Mouse (Mus musculus) thymus, postnatal 10 days (tissue): ENCODE measurements around the gene Trim2.
A peak's percentile ranks its signal among the peaks of the same experiment; 100 is the strongest.

Source experiments
- DNase-seq, 2 experiments: peaks; one replicate each; pipeline ENCODE4 v3.0.0; 2021; ENCODE audit warnings: low spot score in 2 of 2

Gene Trim2

DNA sequence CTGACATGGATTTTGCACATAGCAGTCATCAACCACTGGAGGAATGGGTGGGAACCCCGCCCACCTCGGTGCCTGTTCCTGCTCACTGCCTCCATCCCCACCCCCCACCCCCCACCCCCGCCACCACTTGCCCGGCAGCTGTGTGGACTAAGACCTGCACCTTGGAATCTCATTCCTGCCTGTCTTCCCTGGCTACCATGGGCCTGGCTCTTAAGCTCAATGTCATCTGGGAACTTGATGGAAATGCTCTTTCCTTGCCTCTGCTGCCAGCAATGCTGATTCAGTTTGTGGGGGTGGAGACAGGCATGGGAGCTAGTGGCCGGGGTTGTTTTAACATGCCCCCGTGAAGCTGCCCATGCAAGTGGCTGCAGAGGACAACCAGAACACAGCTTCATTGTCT is 17.3 kb upstream of the Trim2 start:
- no peak for DNase-seq

DNA sequence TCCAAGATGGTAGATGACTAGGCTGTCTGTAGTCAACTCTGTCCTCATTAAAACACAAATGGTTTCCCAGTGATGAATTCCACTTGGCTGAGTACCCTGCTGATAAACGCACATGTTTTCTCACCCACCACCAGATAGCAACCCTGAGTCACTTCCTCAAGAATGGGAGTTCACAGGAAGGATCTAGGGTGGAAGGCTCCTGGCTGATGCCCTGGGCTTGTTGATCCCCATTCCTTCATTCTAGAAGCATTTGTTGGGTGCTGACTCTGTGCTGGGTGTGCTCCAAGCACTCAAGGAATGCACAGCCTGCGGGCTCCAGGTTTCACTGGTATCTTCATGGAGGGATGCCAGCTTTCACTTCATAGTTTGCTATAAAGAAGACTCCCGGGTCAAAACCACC is 12.8 kb upstream of the Trim2 start:
- DNase-seq: no peak

GRCm38 (mm10) chr3:84318865-84319264 is 12.2 kb upstream of the Trim2 start:
- no peak for DNase-seq

DNA sequence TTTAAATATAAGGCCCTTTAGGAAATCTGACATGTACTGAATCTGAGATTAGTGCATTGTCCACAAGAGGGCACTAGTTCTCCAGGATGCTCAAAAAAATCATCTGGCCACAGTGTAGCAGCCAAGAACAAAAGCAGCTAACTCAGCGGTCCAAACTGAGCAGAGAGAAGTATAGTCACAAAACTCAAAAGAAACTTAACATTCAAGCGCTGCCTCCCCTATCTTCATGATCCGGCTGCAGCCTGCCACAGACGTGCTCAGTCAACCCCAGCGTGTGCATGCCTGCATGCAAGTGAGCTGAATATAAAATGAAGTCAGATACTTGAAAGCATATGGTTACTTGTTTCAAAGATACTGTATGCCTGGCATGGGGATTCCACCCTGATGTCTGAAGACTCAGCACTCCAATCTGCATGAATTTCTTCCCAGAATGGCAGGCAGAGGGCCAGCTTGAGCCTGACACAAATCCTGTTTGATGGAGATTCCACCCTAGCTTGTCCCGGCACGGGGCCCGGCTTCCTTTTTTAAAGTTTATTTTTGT is 8.0 kb upstream of the Trim2 start:
- DNase-seq: peak in 1 of 2 experiments; percentile 61

- no peak for DNase-seq
Measured at GRCm38 (mm10) chr3:84313801-84314541, 7.3 kb upstream of the Trim2 start.

GRCm38 (mm10) chr3:84313003-84313800 is 6.5 kb upstream of the Trim2 start:
- peak in 1 of 2 experiments; percentile 62 for DNase-seq

DNA sequence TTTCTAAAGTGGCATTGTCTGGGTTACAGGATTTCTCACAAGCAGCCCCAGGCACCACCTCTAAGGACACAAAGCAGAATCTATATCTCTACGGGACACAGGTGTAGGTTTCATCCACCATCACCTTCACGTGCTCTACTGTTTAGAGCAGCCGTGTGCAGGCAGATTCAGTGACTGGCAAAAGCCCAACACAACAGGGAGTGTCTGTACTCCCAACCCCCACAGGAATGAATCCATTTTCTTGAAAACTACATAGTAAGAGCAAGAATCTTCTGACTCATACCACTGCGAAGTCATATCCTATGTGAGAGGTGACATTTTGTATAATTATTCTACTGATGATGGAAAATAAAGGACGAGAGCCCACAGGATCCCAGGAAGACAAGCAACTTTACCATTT is 5.6 kb upstream of the Trim2 start:
- DNase-seq: no peak

DNA sequence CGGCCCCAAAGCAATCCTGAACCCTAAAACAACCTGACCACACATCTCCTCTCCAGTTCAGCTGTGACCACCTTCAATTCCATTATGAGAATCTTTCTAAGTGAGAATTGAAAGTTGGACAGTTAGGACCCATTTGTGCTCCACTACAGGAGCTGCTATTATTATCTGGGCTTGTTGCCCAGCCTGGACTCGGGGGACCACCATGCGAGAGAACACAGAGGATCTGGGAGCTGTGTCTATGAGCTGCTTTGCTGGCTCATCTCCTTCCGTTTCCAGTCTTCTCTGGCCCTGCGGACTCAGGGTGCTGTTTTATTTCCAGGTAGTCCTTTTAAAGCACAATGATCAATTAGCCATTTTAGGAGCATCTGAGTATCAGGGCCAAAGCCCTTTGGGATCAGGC is 839 bp upstream of the Trim2 start:
- no peak for DNase-seq

GRCm38 (mm10) chr3:84305722-84306510 is 761 bp downstream of the Trim2 start:
- DNase-seq: no peak

DNA sequence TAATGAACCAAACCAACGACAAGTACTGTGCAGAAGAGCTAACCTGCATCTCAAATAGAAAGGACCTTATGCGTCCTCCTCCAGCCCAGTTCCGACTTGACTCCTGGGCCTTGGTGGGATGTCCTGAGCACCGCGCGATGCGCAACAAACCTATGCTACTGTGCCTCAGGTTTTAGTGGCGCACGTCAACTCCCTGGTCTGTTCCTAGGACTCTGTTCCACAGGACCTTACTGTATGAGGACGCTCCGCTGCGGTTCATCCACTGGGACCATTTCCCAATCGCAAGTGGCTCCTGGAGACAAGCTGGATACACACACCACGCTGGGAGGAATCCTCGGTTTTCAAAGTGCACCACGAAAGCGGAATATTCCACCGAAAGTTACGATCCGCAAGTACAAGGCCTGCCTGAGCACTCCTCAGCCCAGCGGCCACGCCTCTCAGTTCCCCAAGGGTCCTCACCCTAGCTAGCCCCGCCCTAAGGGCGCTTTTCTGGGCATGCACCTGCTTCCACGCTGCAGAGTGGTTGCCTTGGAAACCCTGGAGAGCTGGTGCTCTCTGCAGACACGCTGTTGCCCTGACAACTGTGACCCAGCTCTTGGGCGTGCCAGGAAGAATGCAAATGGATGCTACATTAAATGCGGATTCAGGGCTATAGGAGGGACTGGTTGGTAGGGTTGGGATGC is 1.5 kb downstream of the Trim2 start:
- peak; percentile 74 to 77 for DNase-seq

GRCm38 (mm10) chr3:84304339-84305009 is 2.2 kb downstream of the Trim2 start:
- peak in 1 of 2 experiments; percentile 29 for DNase-seq

DNA sequence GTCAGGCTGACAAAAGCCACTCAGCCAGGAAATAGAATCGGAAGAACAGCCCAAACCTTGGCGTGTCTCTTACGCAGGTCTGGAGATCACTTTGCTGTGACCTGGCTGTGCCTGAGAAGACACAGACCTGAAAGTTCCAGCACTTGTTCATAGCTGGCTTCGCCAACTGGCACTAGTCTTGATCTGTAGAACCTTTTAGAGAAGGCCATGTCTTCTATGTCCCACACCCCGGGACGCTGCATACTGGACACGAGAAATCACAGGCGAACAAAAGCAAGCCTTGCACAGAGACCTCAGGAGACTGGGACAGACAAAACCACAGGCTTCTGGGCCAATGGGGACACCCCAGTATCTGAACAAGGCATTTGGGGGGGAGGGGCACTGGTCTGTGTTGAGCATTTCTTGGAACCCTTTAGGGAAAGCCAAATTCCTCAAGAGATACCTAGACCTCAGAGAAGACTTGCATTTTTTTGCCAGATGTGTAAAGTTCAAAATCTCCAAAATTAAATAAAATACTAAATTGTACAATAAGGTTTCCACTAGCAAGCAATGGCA is 3.2 kb downstream of the Trim2 start:
- DNase-seq: no peak

DNA sequence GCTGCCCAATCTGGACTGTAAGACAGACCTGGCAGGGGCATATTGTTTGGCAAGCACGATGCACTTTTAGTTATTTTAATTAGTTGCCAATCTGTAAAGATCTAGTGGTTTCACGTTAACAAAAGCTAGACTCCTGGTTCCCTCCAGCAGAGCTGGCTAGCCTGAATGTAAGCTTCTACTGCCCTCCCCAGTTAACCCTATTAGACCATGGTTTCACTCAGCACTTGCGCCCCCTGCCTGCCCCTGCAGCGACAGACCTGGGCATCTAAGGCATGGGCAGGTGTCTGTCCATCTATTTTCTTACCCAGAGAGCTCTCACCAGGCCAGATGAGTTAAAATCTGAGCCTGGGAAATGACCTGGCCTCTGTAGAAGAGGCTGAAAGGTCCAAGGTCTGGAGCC is 4.4 kb downstream of the Trim2 start:
- DNase-seq: peak in 1 of 2 experiments; percentile 23

- no peak for DNase-seq
Measured at GRCm38 (mm10) chr3:84301674-84302073, 5.0 kb downstream of the Trim2 start.

- no peak for DNase-seq
Measured at GRCm38 (mm10) chr3:84298186-84298585, 8.5 kb downstream of the Trim2 start.

GRCm38 (mm10) chr3:84296676-84297075 is 10.0 kb downstream of the Trim2 start:
- no peak for DNase-seq

DNA sequence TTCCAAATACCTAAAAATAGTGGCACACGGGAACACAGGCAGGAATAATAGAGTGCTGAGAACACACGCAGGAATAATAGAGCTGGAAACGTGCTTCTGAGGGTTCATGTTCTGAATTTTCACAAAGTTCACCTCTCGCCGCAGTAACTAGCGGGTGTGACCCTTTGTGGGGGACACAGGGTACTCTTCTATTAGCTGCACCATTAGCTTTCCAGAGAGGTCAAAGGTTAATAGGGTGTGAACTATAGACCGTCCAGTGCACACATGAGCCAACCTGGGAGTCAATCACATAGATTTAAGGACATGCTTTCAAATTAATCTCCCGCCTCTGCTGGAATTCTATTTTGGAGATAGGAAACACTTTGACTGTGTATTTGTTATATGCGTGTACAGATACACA is 11.9 kb downstream of the Trim2 start:
- no peak for DNase-seq

- no peak for DNase-seq
Measured at GRCm38 (mm10) chr3:84293666-84294595, 12.7 kb downstream of the Trim2 start.

DNA sequence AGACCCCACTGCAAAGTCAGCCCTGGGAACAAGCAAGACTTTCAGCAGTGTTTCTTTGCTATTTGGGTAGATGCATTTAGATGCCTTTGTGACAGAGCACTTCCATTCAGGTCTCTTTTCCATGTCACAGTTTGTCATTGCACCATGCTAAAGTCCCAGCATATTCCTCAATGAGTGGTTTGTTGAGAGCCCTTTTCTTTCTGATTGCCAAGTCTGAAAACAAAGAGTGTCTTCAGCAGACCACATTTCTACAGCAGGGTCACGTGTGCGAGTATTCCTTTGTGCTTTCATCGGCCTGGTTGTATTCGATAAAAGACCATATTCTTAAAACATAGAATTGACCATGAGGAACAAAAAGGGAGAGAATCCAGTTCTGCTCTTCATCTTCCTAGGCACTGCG is 14.4 kb downstream of the Trim2 start:
- no peak for DNase-seq
